Mouse (Mus musculus) forebrain, embryonic 16.5 days (tissue): Measurements from ENCODE around the gene St3gal4. TPM values are rescaled to one million over a fixed set of nuclear protein-coding genes. Genes with fewer than 3 reads are reported as not detected.

Experiments used
- ATAC-seq: fragments of 200-750 bp; cut with Nextera tagmentation; 2 replicates; pipeline ENCODE4 v1.8.0; 2017; ENCODE audit warnings: mild to moderate bottlenecking, moderate library complexity
- H3K27ac ChIP-seq: fragments of 300-500 bp; sonication (generic); 2 replicates; pipeline ENCODE4 v1.5.1; 2014; ENCODE audit warnings: low read length, control low read depth
- H3K27me3 ChIP-seq: fragments of 300-500 bp; sonication (generic); replicated peaks from 2 replicates; pipeline ENCODE4 v1.6.1; 2014; ENCODE audit warnings: low read length; ENCODE audit not compliant: control insufficient read depth, insufficient read depth
- H3K36me3 ChIP-seq: fragments of 300-500 bp; sonication (generic); 2 replicates; pipeline ENCODE4 v1.6.1; 2014; ENCODE audit not compliant: control insufficient read depth, insufficient read depth
- H3K4me1 ChIP-seq: fragments of 300-500 bp; sonication (generic); replicated peaks from 2 replicates; pipeline ENCODE4 v1.6.1; 2014; ENCODE audit warnings: low read length; ENCODE audit not compliant: control insufficient read depth, insufficient read depth
- H3K4me2 ChIP-seq: fragments of 300-500 bp; sonication (generic); 2 replicates; pipeline ENCODE4 v1.6.1; 2014; ENCODE audit warnings: mild to moderate bottlenecking, low read length, control low read depth
- H3K4me3 ChIP-seq: fragments of 300-500 bp; sonication (generic); replicated peaks from 2 replicates; pipeline ENCODE4 v1.5.1; 2014; ENCODE audit warnings: mild to moderate bottlenecking, low read length, control low read depth
- H3K9ac ChIP-seq: fragments of 300-500 bp; sonication (generic); replicated peaks from 2 replicates; pipeline ENCODE4 v1.6.1; 2014; ENCODE audit warnings: low read depth, low read length, control low read depth
- H3K9me3 ChIP-seq: fragments of 300-500 bp; sonication (generic); 2 replicates; pipeline ENCODE4 v1.6.1; 2016; ENCODE audit warnings: low read length; ENCODE audit not compliant: control insufficient read depth
- WGBS: fragments of 180-500 bp; shearing (Covaris S2); extraction: QIAGEN DNeasy Blood & Tissue Kit; methylation state at CpG from one replicate; pipeline ENCODE4 v1.1.7; 2014; 5-methylcytosine and 5-hydroxymethylcytosine counted together
- polyA plus RNA-seq: library from polyadenylated mRNA; unstranded; fragments of >200 nt; fragmentation: Nextera tagmentation; extraction: Ambion mirVana; gene quantifications from 2 replicates; pipeline ENCODE4 v1.2.1, GENCODE M21; 2015

Gene St3gal4
- polyA plus RNA-seq, 1 experiment from 2014 or later, result 13.0 TPM

- H3K4me3 ChIP-seq, result no peak overlapping the region
- H3K9ac ChIP-seq, result no peak overlapping the region
- no peaks in the 10 kb centered on the region for H3K36me3 ChIP-seq
- no peak for ATAC-seq
- H3K4me1 ChIP-seq, result no peaks in the 10 kb centered on the region
- H3K9me3 ChIP-seq, result no peaks in the 10 kb centered on the region
- H3K4me2 ChIP-seq, result no peak overlapping the region
- H3K27ac ChIP-seq, result no peak overlapping the region
- 95% methylated on average over 4 of the region's 4 CpGs for WGBS
- H3K27me3 ChIP-seq, result no peaks in the 10 kb centered on the region
These were observed 21.2 kb downstream of the St3gal4 start for GRCm38 (mm10) chr9:35097901-35098300.

- H3K9me3 ChIP-seq, result no peaks in the 10 kb centered on the region
- H3K4me2 ChIP-seq, result no peak overlapping the region
- H3K36me3 ChIP-seq, result no peaks in the 10 kb centered on the region
- no peaks in the 10 kb centered on the region for H3K4me1 ChIP-seq
- no peak overlapping the region for H3K4me3 ChIP-seq
- 91% methylated on average over 1 of the region's 1 CpGs for whole genome bisulfite sequencing
- no peak for ATAC-seq
- no peaks in the 10 kb centered on the region for H3K27me3 ChIP-seq
- no peak overlapping the region for H3K27ac ChIP-seq
- no peak overlapping the region for H3K9ac ChIP-seq
These were observed 23.3 kb downstream of the St3gal4 start for GRCm38 (mm10) chr9:35095726-35096125.

- H3K4me1 ChIP-seq, result no peaks in the 10 kb centered on the region
- H3K9ac ChIP-seq, result no peak overlapping the region
- WGBS, result 90% methylated on average over 3 of the region's 3 CpGs
- H3K36me3 ChIP-seq, result no peaks in the 10 kb centered on the region
- no peak overlapping the region for H3K4me3 ChIP-seq
- no peaks in the 10 kb centered on the region for H3K9me3 ChIP-seq
- no peaks in the 10 kb centered on the region for H3K27me3 ChIP-seq
- no peak for ATAC-seq
- no peak overlapping the region for H3K4me2 ChIP-seq
- H3K27ac ChIP-seq, result no peak overlapping the region
These were observed 25.7 kb downstream of the St3gal4 start for GRCm38 (mm10) chr9:35093350-35093749.

- H3K27me3 ChIP-seq, result no peaks in the 10 kb centered on the region
- no peak overlapping the region for H3K4me2 ChIP-seq
- H3K9me3 ChIP-seq, result no peaks in the 10 kb centered on the region
- H3K27ac ChIP-seq, result no peak overlapping the region
- H3K9ac ChIP-seq, result no peak overlapping the region
- H3K36me3 ChIP-seq, result no peaks in the 10 kb centered on the region
- no peaks in the 10 kb centered on the region for H3K4me1 ChIP-seq
- H3K4me3 ChIP-seq, result no peak overlapping the region
- ATAC-seq, result no peak
- 91% methylated on average over 2 of the region's 2 CpGs for WGBS
These were observed 26.2 kb downstream of the St3gal4 start for GRCm38 (mm10) chr9:35092904-35093303.

- Histone ChIP-seq H3K9ac (no peak overlapping the region), H3K9me3 (no peaks in the 10 kb centered on the region), H3K4me2 (no peak overlapping the region), H3K4me1 (no peaks in the 10 kb centered on the region; the same call in 1 of the 2 replicates), H3K36me3 (no peaks in the 10 kb centered on the region), H3K27ac (no peak overlapping the region), H3K4me3 (no peak overlapping the region), H3K27me3 (no peaks in the 10 kb centered on the region)
- no peak for ATAC-seq
- 75% methylated on average over 2 of the region's 2 CpGs for WGBS
These were observed 57.6 kb downstream of the St3gal4 start for GRCm38 (mm10) chr9:35061446-35061845.

GRCm38 (mm10) chr9:35059881-35060280, 59.2 kb downstream of the St3gal4 start:
- Histone ChIP-seq H3K9ac (no peak overlapping the region), H3K4me2 (no peak overlapping the region), H3K36me3 (no peaks in the 10 kb centered on the region), H3K27ac (no peak overlapping the region), H3K4me3 (no peak overlapping the region), H3K27me3 (no peaks in the 10 kb centered on the region), H3K4me1 (no peaks in the 10 kb centered on the region; the same call in 1 of the 2 replicates), H3K9me3 (no peaks in the 10 kb centered on the region)
- WGBS, result 88% methylated on average over 5 of the region's 5 CpGs
- ATAC-seq, result no peak

GRCm38 (mm10) chr9:35058596-35059354, 60.3 kb downstream of the St3gal4 start:
- H3K9me3 ChIP-seq, result no peaks in the 10 kb centered on the region
- H3K27ac ChIP-seq, result no peak overlapping the region
- no peak overlapping the region for H3K4me2 ChIP-seq
- no peak for ATAC-seq
- H3K4me3 ChIP-seq, result no peak overlapping the region
- H3K36me3 ChIP-seq, result no peaks in the 10 kb centered on the region
- no peaks in the 10 kb centered on the region for H3K27me3 ChIP-seq
- H3K9ac ChIP-seq, result no peak overlapping the region
- H3K4me1 ChIP-seq, result no peaks in the 10 kb centered on the region; the same call in 1 of the 2 replicates
- WGBS, result 97% methylated on average over 2 of the region's 2 CpGs

GRCm38 (mm10) chr9:35058186-35058585, 60.9 kb downstream of the St3gal4 start:
- Histone ChIP-seq H3K4me3 (no peak overlapping the region), H3K9me3 (no peaks in the 10 kb centered on the region), H3K27ac (no peak overlapping the region), H3K4me1 (no peaks in the 10 kb centered on the region; the same call in 1 of the 2 replicates), H3K36me3 (peaks cover under 1% of the 10 kb centered on the region; the same call in 1 of the 2 replicates), H3K4me2 (no peak overlapping the region), H3K9ac (no peak overlapping the region), H3K27me3 (no peaks in the 10 kb centered on the region)
- no peak for ATAC-seq
- 93% methylated on average over 4 of the region's 4 CpGs for WGBS

- H3K9ac ChIP-seq, result no peak overlapping the region
These were observed 61.4 kb downstream of the St3gal4 start for GRCm38 (mm10) chr9:35057631-35058030.

More at GRCm38 (mm10) chr9:35057631-35058030, 61.4 kb downstream of the St3gal4 start:
- H3K27me3 ChIP-seq, result no peaks in the 10 kb centered on the region
- WGBS, result 87% methylated on average over 6 of the region's 6 CpGs
- no peak overlapping the region for H3K4me2 ChIP-seq
- no peaks in the 10 kb centered on the region for H3K9me3 ChIP-seq
- no peaks in the 10 kb centered on the region; the same call in 1 of the 2 replicates for H3K4me1 ChIP-seq
- H3K4me3 ChIP-seq, result no peak overlapping the region
- no peak for ATAC-seq
- no peak overlapping the region for H3K27ac ChIP-seq
- H3K36me3 ChIP-seq, result peaks cover 6% of the 10 kb centered on the region; the same call in 1 of the 2 replicates
